Mouse (Mus musculus) embryonic stem cell, embryonic (primary cell): Measurements from ENCODE around the gene Dad1.

Source experiments
- CTCF ChIA-PET, 4 experiments: fragments of 300-600 bp in 2 of 4; fragments of 350-600 bp in 2 of 4; sonication (Branson Sonifier 250); formaldehyde crosslinking; loops; one replicate each; lab custom pipeline; 2022; ENCODE audit warnings: inconsistent platforms in 2 of 4; lab: Charles Lee
- POLR2A ChIA-PET, 4 experiments: fragments of 300-600 bp in 2 of 4; fragments of 350-600 bp in 2 of 4; sonication (Branson Sonifier 250); formaldehyde crosslinking; loops; one replicate each; lab custom pipeline; 2022; ENCODE audit warnings: antibody characterized with exemption in 4 of 4, inconsistent platforms in 1 of 4; lab: Charles Lee

Dad1 gene

DNA sequence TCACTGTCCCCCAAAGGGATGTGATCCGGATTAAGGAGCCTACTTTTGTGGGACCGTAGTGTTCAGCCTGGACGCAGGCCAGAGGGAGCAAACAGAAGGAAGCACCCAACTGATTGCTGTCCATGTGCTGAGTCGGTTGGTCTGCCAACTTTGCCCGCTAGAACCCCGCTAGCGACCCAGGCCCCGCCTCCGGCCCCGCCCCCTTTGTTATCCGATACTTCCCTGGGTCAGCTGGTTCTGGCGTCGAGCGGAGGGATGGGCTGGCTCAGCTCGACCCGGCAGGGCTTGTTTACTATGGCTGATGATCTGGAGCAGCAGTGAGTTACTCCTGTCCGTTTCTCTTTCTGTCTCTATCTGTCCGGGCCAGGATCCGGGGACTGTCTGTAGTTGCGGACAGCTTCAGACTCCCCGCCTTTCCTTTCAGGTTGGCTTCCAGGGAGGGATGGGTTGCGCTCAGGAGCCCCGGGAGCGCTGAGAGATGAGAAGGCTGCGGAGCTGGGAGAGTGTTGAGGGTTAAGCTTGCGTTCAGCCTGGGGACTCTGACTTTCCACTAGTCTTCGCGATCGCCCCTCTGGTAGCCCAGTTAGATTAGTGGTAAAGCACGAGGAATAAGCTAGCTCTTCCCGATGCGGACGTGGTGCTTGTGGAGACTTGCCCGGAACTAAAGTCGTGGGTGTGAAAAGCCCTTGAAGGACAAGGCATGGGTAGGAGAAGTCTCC lies 5.3 kb upstream of the Dad1 start:
- CTCF ChIA-PET = interaction anchor here (0.5 to 3.1 kb wide), 11 partner anchors 19 to 410 kb away, joined by 3 to 12 read pairs (median 3); no protein-coding TSS in a partner anchor

DNA sequence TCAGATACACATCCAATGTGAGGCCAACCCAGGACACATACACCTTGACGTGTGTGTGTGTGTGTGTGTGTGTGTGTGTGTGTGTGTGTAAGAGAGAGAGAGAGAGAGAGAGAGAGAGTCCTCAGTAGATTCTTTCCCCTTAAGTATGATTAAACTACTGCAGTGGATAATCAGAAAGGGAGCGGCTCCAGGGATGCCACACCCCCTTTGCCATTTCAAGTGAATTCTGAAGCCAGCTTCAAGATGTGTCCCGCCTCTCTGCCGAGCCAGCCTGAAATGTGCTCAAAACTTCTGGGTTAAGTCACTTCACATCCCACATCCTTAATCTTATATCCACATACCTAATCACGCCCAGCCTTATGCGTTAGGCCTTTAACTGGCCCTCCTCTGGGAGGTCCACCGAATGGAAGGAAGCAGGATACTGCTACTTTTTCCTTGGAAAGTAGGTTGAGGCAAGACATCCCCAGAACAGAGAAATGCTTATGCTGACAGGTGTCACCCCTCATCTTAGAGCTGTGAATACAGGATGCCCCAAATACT lies 4.3 kb upstream of the Dad1 start:
- CTCF ChIA-PET = interaction anchor here in 2 of 4 experiments (0.9 to 3.1 kb wide), 4 partner anchors 19 to 27 kb away, joined by 3 to 12 read pairs (median 4); no protein-coding TSS in a partner anchor
- POLR2A ChIA-PET = interaction anchor here in 3 of 4 experiments (0.6 to 3.6 kb wide), 29 partner anchors 9 to 221 kb away, joined by 3 to 23 read pairs (median 4); partner anchors contain the start of genes Lrp10 (in 1 of the 3), Mmp14 (in 1 of the 3), Mrpl52 (in 1 of the 3) and Oxa1l (in 1 of the 3)

More for the DNA sequence above, 5.3 kb upstream of the Dad1 start:
- POLR2A ChIA-PET = interaction anchor here in 3 of 4 experiments (0.6 to 3.6 kb wide), 49 partner anchors 9 to 756 kb away, joined by 3 to 23 read pairs (median 4); partner anchors contain the start of genes Haus4 (in 1 of the 3), Lrp10 (in 1 of the 3), Mmp14 (in 1 of the 3) and Mrpl52 (in 1 of the 3)

DNA sequence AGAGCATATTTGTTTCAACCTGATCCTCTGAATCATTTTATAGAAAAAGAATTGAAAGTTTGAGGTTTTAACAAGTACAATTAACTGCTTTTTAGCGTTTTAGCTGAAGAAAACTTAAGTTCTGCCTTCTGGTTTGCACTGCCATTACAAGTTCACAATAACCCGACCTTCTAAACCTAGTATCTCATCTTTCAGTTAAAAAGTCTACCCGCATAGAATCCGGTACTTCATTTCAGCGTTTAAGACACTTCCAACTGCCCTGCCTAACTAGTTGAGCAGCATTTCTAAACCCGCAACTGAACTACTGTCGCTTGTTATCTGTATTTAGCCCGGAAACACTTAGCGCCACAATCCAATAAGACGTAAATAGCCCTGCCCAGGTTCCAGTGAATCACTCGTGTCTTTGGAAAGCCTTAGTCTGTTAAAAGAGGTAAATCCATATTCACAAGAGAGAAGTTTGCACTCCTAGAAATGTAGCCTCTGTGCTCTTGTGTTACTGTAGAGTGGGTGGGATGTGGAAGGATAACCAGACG lies 832 bp upstream of the Dad1 start:
- CTCF ChIA-PET = interaction anchor here in 1 of 4 experiments (1.0 kb wide), 1 partner anchor 16 kb away, joined by 3 read pairs; no protein-coding TSS in a partner anchor

DNA sequence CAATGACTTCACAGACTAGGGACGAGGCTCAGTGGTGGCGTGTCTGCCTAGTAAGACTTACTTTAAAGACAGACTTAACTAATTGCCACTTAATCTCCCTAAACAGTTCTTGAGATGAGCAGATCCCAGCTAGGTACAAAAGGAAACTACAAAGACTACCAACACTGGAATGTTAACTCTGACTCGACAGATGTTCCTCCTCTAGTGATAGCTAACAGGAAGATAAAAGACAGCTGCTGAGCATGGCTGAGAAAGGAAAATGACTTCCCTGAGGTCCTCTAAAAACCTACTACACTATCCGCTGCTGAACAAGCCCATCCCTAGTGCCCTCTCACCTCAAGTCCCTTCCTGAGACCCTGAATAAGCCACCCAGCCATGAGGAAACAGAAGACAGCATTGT lies 3.8 kb downstream of the Dad1 start:
- POLR2A ChIA-PET = interaction anchor here (0.7 to 2.5 kb wide), 8 partner anchors 9 to 242 kb away, joined by 3 to 23 read pairs (median 6); no protein-coding TSS in a partner anchor
- CTCF ChIA-PET = interaction anchor here in 3 of 4 experiments (1.8 to 3.1 kb wide), 3 partner anchors 11 kb away, joined by 5 to 14 read pairs (median 9); no protein-coding TSS in a partner anchor

More for the DNA sequence above, 832 bp upstream of the Dad1 start:
- POLR2A ChIA-PET = interaction anchor here in 3 of 4 experiments (0.6 to 3.9 kb wide), 15 partner anchors 20 to 209 kb away, joined by 3 to 27 read pairs (median 5); partner anchors contain the start of gene Lrp10 (in 1 of the 3)

DNA sequence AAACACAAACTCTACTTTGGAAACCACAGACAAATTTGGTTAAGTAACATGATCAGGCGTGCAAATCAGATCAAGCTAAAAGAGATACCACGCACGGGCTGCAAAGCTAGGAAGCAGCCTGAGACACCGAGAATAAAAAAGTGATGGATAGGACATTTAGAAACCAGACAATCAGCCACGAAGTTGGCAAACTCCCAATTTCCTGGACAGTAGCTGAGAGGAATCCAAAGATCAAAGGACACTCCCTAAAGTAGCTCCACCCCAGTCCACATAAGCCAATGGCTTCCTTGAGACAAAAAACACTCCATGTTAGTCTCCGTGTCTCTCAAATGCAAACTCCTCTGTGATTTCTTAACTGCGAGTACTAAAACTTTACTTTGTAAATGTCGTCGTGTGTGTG lies 4.6 kb downstream of the Dad1 start:
- ChIA-PET POLR2A (interaction anchor here in 3 of 4 experiments (0.6 to 2.5 kb wide), 12 partner anchors 9 to 426 kb away, joined by 3 to 23 read pairs (median 5); no protein-coding TSS in a partner anchor), CTCF (interaction anchor here (0.7 to 3.1 kb wide), 4 partner anchors 10 to 11 kb away, joined by 3 to 14 read pairs (median 7); no protein-coding TSS in a partner anchor)

DNA sequence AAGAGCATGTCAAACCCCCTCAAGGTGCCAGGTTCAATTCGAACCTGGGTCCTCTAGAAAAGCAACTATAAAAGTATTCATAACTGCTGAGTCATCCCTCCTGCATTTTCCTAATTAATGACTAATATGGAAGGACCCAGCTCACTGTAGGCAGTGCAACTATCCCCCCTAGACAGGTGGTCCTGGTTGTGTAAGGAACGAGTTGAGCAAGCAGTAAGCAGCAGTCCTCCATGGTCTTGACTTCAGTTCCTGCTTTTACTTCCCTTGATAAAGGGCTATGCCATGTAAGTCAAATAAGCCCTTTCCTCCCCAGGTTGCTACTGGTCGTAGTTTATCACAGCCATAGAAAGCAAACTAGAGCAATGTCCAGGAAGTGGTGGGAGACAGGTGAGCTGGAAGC lies 7.7 kb downstream of the Dad1 start:
- ChIA-PET CTCF (no interaction called here), POLR2A (interaction anchor here in 2 of 4 experiments (1.4 to 1.6 kb wide), 2 partner anchors 12 to 13 kb away, joined by 3 to 5 read pairs; no protein-coding TSS in a partner anchor)

DNA sequence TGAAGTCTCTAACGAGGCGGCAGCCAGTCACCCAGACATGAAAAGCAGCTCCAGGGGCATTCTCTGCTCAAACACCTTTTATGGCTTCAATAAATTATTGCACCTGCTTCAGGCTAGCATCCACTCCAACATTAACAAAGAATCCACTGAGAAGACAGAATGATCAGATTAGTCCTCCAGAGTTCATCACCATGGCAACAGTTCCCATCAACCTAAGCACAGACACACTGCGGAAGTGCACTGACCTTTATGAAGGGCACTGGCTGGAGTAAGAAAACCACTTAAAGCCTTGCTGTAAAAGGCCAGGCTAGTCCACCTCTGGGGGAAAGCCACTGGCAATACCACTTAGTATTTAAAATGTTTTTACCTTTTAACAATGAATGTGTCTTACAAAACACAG lies 9.7 kb downstream of the Dad1 start:
- POLR2A ChIA-PET = interaction anchor here in 3 of 4 experiments (1.0 to 1.4 kb wide), 4 partner anchors 9 to 15 kb away, joined by 3 to 4 read pairs (median 4); partner anchors contain the start of genes Abhd4 (in 1 of the 3) and Dad1 (in 1 of the 3)
- CTCF ChIA-PET = interaction anchor here in 1 of 4 experiments (0.5 kb wide), 1 partner anchor 263 kb away, joined by 3 read pairs; no protein-coding TSS in a partner anchor

DNA sequence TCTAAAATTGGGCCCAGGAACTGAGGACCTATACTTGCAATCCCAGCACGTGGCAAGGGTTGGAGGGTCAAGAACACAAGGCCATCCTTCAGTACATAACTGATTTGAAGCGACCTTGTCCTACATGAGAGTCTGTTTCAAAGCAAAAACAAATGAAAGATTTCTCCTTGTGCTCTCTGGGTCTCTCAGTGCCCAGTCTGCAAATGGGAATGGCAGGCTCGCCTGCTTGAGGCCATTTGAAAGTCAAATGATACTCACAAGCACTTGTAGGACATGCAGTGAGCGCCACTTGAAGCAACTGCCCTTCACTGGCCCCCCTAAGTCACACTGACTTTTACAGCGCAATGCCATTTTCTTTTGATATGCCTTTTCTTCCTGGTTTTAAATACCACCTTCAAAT lies 13.4 kb downstream of the Dad1 start:
- CTCF ChIA-PET = interaction anchor here in 1 of 4 experiments (0.6 to 2.5 kb wide), 5 partner anchors 12 to 181 kb away, joined by 3 to 15 read pairs (median 6); partner anchors contain the start of gene Slc7a7
- POLR2A ChIA-PET = interaction anchor here in 2 of 4 experiments (0.7 to 2.5 kb wide), 6 partner anchors 8 to 127 kb away, joined by 3 to 8 read pairs (median 4); partner anchors contain the start of genes Abhd4 (in 1 of the 2) and Dad1 (in 1 of the 2)

DNA sequence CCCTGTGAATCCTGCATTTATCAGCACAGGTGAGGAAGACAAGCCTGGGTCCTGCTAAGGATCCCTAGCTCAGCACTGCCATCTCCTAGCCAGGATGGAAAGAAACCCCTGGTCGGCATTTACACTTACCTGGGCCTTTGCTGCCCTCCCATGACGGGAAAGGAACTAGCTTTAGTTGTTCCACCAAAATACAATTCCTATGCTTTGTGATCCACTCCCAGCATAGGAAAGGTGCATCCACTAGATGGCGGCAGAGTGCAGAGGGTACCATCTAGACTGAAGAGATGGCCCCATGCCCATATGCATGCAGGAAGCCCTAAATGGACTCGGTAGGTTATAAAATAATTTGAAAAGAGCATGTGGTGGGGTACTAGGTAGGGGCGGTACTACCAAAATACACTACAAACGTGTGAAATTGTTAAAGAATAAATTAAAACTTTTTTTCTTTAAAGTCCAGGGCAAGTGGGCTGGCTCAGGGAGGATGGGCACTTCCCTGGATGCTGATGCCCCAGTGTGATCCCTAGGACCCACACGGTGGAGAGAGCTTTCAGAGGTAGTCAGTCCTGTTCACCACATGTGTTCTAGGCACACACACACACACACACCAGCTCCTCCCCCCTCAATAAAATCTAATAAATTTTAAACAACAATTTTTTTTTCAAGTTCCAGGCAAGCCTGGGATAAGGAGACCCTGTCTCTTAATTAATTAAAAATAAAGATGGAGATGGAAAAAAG lies 14.7 kb downstream of the Dad1 start:
- ChIA-PET CTCF (interaction anchor here (0.5 to 2.5 kb wide), 74 partner anchors 8 to 454 kb away, joined by 3 to 20 read pairs (median 4); partner anchors contain the start of genes Dad1 (in 2 of the 4), Abhd4 (in 1 of the 4), Mrpl52 (in 1 of the 4) and Oxa1l (in 1 of the 4)), POLR2A (interaction anchor here in 3 of 4 experiments (0.6 to 2.5 kb wide), 25 partner anchors 8 to 447 kb away, joined by 3 to 8 read pairs (median 4); partner anchors contain the start of genes Lrp10 (in 2 of the 3), 1700123O20Rik (in 1 of the 3), Abhd4 (in 1 of the 3) and Dad1 (in 1 of the 3))

DNA sequence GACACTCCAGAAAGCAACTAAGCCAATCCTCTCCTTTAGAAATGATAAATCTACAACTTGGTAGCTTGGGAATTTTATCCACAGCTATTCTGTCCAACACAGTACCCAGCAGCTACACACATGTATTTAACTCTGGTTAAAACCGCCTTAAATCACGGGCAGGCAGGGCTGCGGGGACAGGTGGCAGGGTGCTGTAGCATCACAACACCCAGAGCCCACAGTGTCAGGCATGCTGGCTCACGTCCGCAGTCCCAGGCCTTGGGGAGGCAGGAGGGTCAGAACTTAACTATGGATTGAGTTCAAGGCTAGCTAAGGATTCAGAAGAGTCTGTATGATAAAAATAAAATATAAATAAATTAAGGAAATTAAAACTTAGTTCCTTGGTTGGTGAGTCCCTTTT lies 17.0 kb downstream of the Dad1 start:
- POLR2A ChIA-PET = interaction anchor here in 1 of 4 experiments (0.5 to 5.8 kb wide), 4 partner anchors 22 to 1077 kb away, joined by 3 to 22 read pairs (median 6); partner anchors contain the start of gene Slc7a7

DNA sequence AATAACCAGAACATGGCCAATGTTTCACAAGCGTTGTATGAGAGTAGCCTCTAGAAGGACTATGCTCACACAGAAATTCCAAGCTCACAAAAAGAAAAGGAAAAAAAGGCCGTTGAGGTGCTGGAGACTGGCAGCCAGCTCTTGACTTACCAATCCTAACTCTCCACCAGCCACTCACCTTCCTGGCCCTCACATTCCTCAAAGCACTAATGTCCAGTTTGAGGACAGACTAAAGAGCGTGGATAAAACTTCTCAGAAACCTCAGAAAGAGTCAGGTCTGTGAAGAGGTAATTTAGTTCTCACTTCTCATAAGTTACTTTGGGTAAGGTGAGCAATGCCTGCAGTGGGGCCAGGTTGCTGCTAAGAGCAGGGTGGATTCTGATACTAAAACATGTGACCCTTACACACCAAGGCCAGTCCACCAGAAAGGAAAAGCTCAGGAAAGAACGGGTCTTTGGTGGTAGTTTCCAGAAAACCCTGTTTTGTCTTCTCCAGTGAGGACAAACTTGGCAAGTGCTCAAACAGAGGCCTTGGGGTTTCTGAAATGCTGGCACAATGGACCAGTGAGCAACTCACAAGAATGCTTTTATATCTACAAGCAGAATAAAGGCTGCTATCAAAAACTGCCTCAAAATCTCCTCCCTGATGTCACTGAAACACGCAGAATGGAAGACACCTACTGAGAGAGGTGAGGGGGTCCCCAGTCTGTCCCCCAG lies 17.9 kb downstream of the Dad1 start:
- POLR2A ChIA-PET = interaction anchor here in 3 of 4 experiments (1.0 to 5.8 kb wide), 10 partner anchors 13 to 340 kb away, joined by 3 to 27 read pairs (median 8); partner anchors contain the start of genes Abhd4 (in 1 of the 3), Dad1 (in 1 of the 3), Haus4 (in 1 of the 3) and Mmp14 (in 1 of the 3)
- CTCF ChIA-PET = interaction anchor here in 3 of 4 experiments (0.6 to 1.7 kb wide), 3 partner anchors 8 to 147 kb away, joined by 3 to 4 read pairs (median 3); no protein-coding TSS in a partner anchor

More for the DNA sequence above, 17.0 kb downstream of the Dad1 start:
- CTCF ChIA-PET = interaction anchor here in 1 of 4 experiments (1.0 kb wide), 1 partner anchor 9 kb away, joined by 4 read pairs; no protein-coding TSS in a partner anchor

DNA sequence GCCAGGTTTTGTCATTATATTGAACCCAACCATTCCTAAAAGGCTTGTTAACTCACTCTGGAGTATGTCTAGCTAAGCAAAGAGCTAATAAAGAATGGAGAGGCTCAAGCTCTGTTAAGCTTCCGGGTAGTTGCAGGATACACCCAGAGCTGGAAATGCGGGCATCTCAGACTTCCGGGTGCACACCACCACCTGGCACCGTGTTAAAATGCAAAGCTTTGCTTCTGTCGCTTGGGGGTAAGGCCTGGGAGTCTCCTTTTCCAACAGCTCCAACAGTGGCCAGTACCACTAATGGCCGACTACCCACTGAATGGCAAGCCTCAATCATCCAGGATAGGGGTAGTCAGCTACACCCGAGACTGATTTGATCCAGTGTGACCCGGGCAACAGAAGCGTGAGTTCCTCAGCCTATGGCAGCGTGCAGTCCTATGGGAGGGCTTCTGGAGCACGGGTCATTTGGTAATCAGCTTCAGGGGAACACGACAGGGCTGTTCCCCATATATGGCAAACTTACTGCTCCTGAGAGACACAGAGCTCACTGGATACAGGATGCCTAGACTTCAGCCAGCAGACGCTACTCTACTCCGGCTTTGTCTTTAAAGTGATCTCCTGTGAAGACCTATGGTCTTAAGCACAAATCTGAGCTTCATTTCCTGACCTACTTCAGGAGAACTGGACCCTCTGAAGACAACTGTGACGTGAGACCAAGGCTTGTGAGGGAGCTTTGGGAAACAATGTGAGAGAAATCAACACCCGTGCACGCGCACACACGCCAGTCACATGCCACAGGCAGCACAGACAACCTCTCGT lies 19.5 kb downstream of the Dad1 start:
- CTCF ChIA-PET = interaction anchor here (0.5 to 1.7 kb wide), 19 partner anchors 11 to 407 kb away, joined by 3 to 8 read pairs (median 3); partner anchors contain the start of genes Cdh24 (in 1 of the 4) and Slc7a7 (in 1 of the 4)
- POLR2A ChIA-PET = interaction anchor here (0.5 to 5.8 kb wide), 41 partner anchors 9 to 407 kb away, joined by 3 to 27 read pairs (median 4); partner anchors contain the start of genes Abhd4 (in 2 of the 4), Dad1 (in 2 of the 4), Haus4 (in 2 of the 4) and Cdh24 (in 1 of the 4)

DNA sequence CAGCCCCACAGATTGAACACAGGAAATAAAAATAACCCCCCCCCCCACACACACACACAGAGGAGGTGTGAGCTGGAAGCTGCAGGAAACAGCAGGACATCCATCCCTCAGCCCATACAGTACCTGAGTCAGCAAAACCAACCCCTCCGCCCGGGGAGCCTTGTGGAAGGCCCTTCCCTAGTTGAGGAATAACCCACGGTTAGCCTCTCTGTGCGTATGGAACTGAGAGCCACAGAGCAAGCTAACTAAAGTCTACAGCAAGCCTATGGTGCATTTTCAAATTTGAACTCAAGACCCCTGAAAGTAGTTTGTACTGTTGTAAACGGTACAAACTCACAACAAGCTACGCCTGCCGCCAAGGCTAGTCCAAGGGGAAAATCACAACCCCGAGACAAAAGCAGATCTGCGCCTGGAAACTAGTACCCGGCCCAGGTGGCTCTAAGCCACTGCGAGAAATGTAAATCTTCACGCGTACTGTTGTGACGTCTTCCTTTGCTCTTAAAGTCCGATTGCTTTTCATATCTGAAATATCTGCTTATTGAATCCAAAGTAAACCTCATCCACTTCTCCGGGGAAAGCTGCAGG lies 20.3 kb downstream of the Dad1 start:
- CTCF ChIA-PET = interaction anchor here (0.5 to 1.7 kb wide), 16 partner anchors 96 to 553 kb away, joined by 3 to 8 read pairs (median 3); partner anchors contain the start of genes Cdh24 (in 1 of the 4), Lrp10 (in 1 of the 4) and Slc7a7 (in 1 of the 4)
- POLR2A ChIA-PET = interaction anchor here (0.5 to 5.8 kb wide), 33 partner anchors 10 to 1369 kb away, joined by 3 to 27 read pairs (median 4); partner anchors contain the start of genes Abhd4 (in 2 of the 4), Dad1 (in 2 of the 4), Cdh24 (in 1 of the 4) and Haus4 (in 1 of the 4)
